Mouse (Mus musculus): ENCODE results near the gene Fam57b. TPM values are rescaled to one million over a fixed set of nuclear protein-coding genes. Genes with fewer than 3 reads are reported as not detected.
"Not testable (repeated sequence)": the region's sequence is repeated elsewhere in the genome, so short reads cannot be mapped to it uniquely, and the experiment has no call there.

Fam57b gene
- polyA plus RNA-seq, 1 experiment from 2014 or later = 53.2 TPM

GRCm38 (mm10) chr7:126775185-126775977, 22.1 kb upstream of the Fam57b start:
- peak overlapping the region; percentile 96; the same call in 1 of the 2 replicates for H3K9ac ChIP-seq
- no peaks in the 10 kb centered on the region for H3K9me3 ChIP-seq (ENCODE audit: control insufficient read depth, low read length)
- H3K4me2 ChIP-seq (replicated peaks) = peak overlapping the region; percentile 98; the same call in 1 of the 2 replicates
- peaks cover 21% of the 10 kb centered on the region for H3K4me1 ChIP-seq (replicated peaks; ENCODE audit: control insufficient read depth, insufficient read depth, low read length)
- WGBS = 87% methylated on average over 10 of the region's 10 CpGs
- no peak for DNase-seq (ENCODE audit: low spot score)
- peaks cover 33% of the 10 kb centered on the region for H3K36me3 ChIP-seq (replicated peaks; ENCODE audit: control insufficient read depth, insufficient read depth)
- H3K4me3 ChIP-seq (replicated peaks; ENCODE audit: low read length) = peak overlapping the region; percentile 93; the same call in 1 of the 2 replicates
- ATAC-seq (ENCODE audit: low FRiP score) = no peak
- H3K27me3 ChIP-seq (ENCODE audit: control insufficient read depth, insufficient read depth, low read length) = no peaks in the 10 kb centered on the region
- peak overlapping the region; percentile 93; the same call in 1 of the 2 replicates for H3K27ac ChIP-seq

- WGBS = 65% methylated on average over 3 of the region's 3 CpGs
- Histone ChIP-seq H3K9ac (peak overlapping the region; percentile 96), H3K27me3 (ENCODE audit: control insufficient read depth, insufficient read depth, low read length) (no peaks in the 10 kb centered on the region), H3K9me3 (ENCODE audit: control insufficient read depth, low read length) (no peaks in the 10 kb centered on the region), H3K36me3 (replicated peaks; ENCODE audit: control insufficient read depth, insufficient read depth) (peaks cover 28% of the 10 kb centered on the region), H3K4me2 (replicated peaks) (peak overlapping the region; percentile 98), H3K4me1 (replicated peaks; ENCODE audit: control insufficient read depth, insufficient read depth, low read length) (peaks cover 22% of the 10 kb centered on the region), H3K27ac (peak overlapping the region; percentile 93), H3K4me3 (replicated peaks; ENCODE audit: low read length) (peak overlapping the region; percentile 93)
- ATAC-seq (ENCODE audit: low FRiP score) = no peak
- DNase-seq (ENCODE audit: low spot score) = no peak
These were observed 21.6 kb upstream of the Fam57b start for GRCm38 (mm10) chr7:126775978-126776234.

GRCm38 (mm10) chr7:126776598-126777057, 20.8 kb upstream of the Fam57b start, which contains the start of gene Ypel3:
TSS of gene Ypel3 (plus strand) at chr7:126776955.
- DNase-seq (ENCODE audit: low spot score) = peak; percentile 91
- peak; percentile 91 for ATAC-seq (ENCODE audit: low FRiP score)
- H3K4me1 ChIP-seq (replicated peaks; ENCODE audit: control insufficient read depth, insufficient read depth, low read length) = peaks cover 27% of the 10 kb centered on the region
- H3K9ac ChIP-seq = peak within 1 kb of the TSS; percentile 96
- peak within 1 kb of the TSS; percentile 98 for H3K4me2 ChIP-seq (replicated peaks)
- H3K4me3 ChIP-seq (replicated peaks; ENCODE audit: low read length) = peak within 1 kb of the TSS; percentile 93
- no peaks in the 10 kb centered on the region for H3K9me3 ChIP-seq (ENCODE audit: control insufficient read depth, low read length)
- WGBS = under 1% methylated on average over 29 of the region's 37 CpGs
- H3K27me3 ChIP-seq (ENCODE audit: control insufficient read depth, insufficient read depth, low read length) = no peaks in the 10 kb centered on the region
- peak within 1 kb of the TSS; percentile 93 for H3K27ac ChIP-seq
- peaks cover 22% of the 10 kb centered on the region for H3K36me3 ChIP-seq (replicated peaks; ENCODE audit: control insufficient read depth, insufficient read depth)

- 43% methylated on average over 10 of the region's 10 CpGs for WGBS
- Histone ChIP-seq H3K9me3 (ENCODE audit: control insufficient read depth, low read length) (no peaks in the 10 kb centered on the region), H3K4me1 (replicated peaks; ENCODE audit: control insufficient read depth, insufficient read depth, low read length) (peaks cover 27% of the 10 kb centered on the region), H3K4me2 (replicated peaks) (peak overlapping the region; percentile 98), H3K4me3 (replicated peaks; ENCODE audit: low read length) (peak overlapping the region; percentile 93), H3K9ac (peak overlapping the region; percentile 96), H3K27ac (peak overlapping the region; percentile 93), H3K27me3 (ENCODE audit: control insufficient read depth, insufficient read depth, low read length) (no peaks in the 10 kb centered on the region), H3K36me3 (replicated peaks; ENCODE audit: control insufficient read depth, insufficient read depth) (peaks cover 22% of the 10 kb centered on the region)
- ATAC-seq (ENCODE audit: low FRiP score) (no peak), DNase-seq (ENCODE audit: low spot score) (no peak)
These were observed 20.0 kb upstream of the Fam57b start for GRCm38 (mm10) chr7:126777476-126777875.

GRCm38 (mm10) chr7:126778147-126778546, 19.3 kb upstream of the Fam57b start:
- Histone ChIP-seq H3K27me3 (ENCODE audit: control insufficient read depth, insufficient read depth, low read length) (no peaks in the 10 kb centered on the region), H3K9me3 (ENCODE audit: control insufficient read depth, low read length) (no peaks in the 10 kb centered on the region), H3K4me3 (replicated peaks; ENCODE audit: low read length) (no peak overlapping the region), H3K4me1 (replicated peaks; ENCODE audit: control insufficient read depth, insufficient read depth, low read length) (peaks cover 27% of the 10 kb centered on the region), H3K36me3 (replicated peaks; ENCODE audit: control insufficient read depth, insufficient read depth) (peaks cover 22% of the 10 kb centered on the region), H3K4me2 (replicated peaks) (peak overlapping the region; percentile 98), H3K27ac (0 out of 2 replicates have a peak overlapping the region, but pooled peaks have one; percentile 5), H3K9ac (peak overlapping the region; percentile 96; the same call in 1 of the 2 replicates)
- DNase-seq (ENCODE audit: low spot score) (no peak), ATAC-seq (ENCODE audit: low FRiP score) (no peak)
- WGBS = 62% methylated on average over 3 of the region's 3 CpGs

- WGBS = 90% methylated on average over 7 of the region's 7 CpGs
These were observed 18.4 kb upstream of the Fam57b start for GRCm38 (mm10) chr7:126779101-126779500.

GRCm38 (mm10) chr7:126779983-126780970, 17.2 kb upstream of the Fam57b start:
- H3K27me3 ChIP-seq (ENCODE audit: control insufficient read depth, insufficient read depth, low read length) = no peaks in the 10 kb centered on the region
- peak overlapping the region; percentile 99 for H3K4me2 ChIP-seq (replicated peaks)
- H3K27ac ChIP-seq = peak overlapping the region; percentile 76
- peak; percentile 77 for ATAC-seq (ENCODE audit: low FRiP score)
- H3K9ac ChIP-seq = peak overlapping the region; percentile 66
- peak overlapping the region; percentile 40 for H3K4me3 ChIP-seq (replicated peaks; ENCODE audit: low read length)
- peak; percentile 91 for DNase-seq (ENCODE audit: low spot score)
- peaks cover 32% of the 10 kb centered on the region for H3K36me3 ChIP-seq (replicated peaks; ENCODE audit: control insufficient read depth, insufficient read depth)
- H3K9me3 ChIP-seq (ENCODE audit: control insufficient read depth, low read length) = no peaks in the 10 kb centered on the region
- WGBS = under 1% methylated on average over 21 of the region's 21 CpGs
- peaks cover 27% of the 10 kb centered on the region for H3K4me1 ChIP-seq (replicated peaks; ENCODE audit: control insufficient read depth, insufficient read depth, low read length)

More at GRCm38 (mm10) chr7:126779101-126779500, 18.4 kb upstream of the Fam57b start:
- Histone ChIP-seq H3K4me1 (replicated peaks; ENCODE audit: control insufficient read depth, insufficient read depth, low read length) (peaks cover 27% of the 10 kb centered on the region), H3K27ac (peak overlapping the region; percentile 76; the same call in 1 of the 2 replicates), H3K36me3 (replicated peaks; ENCODE audit: control insufficient read depth, insufficient read depth) (peaks cover 22% of the 10 kb centered on the region), H3K4me2 (replicated peaks) (peak overlapping the region; percentile 99; the same call in 1 of the 2 replicates)
- not testable (repeated sequence) for H3K4me3 ChIP-seq (replicated peaks; ENCODE audit: low read length); H3K27me3 ChIP-seq (ENCODE audit: control insufficient read depth, insufficient read depth, low read length); H3K9me3 ChIP-seq (ENCODE audit: control insufficient read depth, low read length); ATAC-seq (ENCODE audit: low FRiP score); H3K9ac ChIP-seq; DNase-seq (ENCODE audit: low spot score)

GRCm38 (mm10) chr7:126780971-126781635, 16.4 kb upstream of the Fam57b start, which contains the start of gene Tbx6:
TSS of gene Tbx6 (plus strand) at chr7:126781483.
- 7% methylated on average over 22 of the region's 22 CpGs for WGBS
- Histone ChIP-seq H3K4me1 (replicated peaks; ENCODE audit: control insufficient read depth, insufficient read depth, low read length) (peaks cover 22% of the 10 kb centered on the region), H3K27me3 (ENCODE audit: control insufficient read depth, insufficient read depth, low read length) (no peaks in the 10 kb centered on the region), H3K27ac (peak within 1 kb of the TSS; percentile 76), H3K36me3 (replicated peaks; ENCODE audit: control insufficient read depth, insufficient read depth) (peaks cover 34% of the 10 kb centered on the region), H3K9ac (peak within 1 kb of the TSS; percentile 66), H3K4me3 (replicated peaks; ENCODE audit: low read length) (peak within 1 kb of the TSS; percentile 40), H3K4me2 (replicated peaks) (peak within 1 kb of the TSS; percentile 99), H3K9me3 (ENCODE audit: control insufficient read depth, low read length) (no peaks in the 10 kb centered on the region)
- ATAC-seq (ENCODE audit: low FRiP score) (peak; percentile 12; the same call in 1 of the 2 replicates), DNase-seq (ENCODE audit: low spot score) (no peak)

All from hindbrain, embryonic 14.5 days (tissue).